Mouse (Mus musculus) adrenal gland, postnatal 14 days (tissue): ENCODE measurements around the gene Nmt1. TPM values are rescaled to one million over a fixed set of nuclear protein-coding genes. Genes with fewer than 3 reads are reported as not detected.

Experiments
- DNase-seq: peaks from one replicate; pipeline ENCODE4 v3.0.0; 2021; ENCODE audit warnings: mixed read lengths
- microRNA-seq, 2 experiments: library from miRNA; unstranded; fragments of <30 nt; microRNA quantifications; one replicate each; pipeline ENCODE4 v1.2.0; 2021
- total RNA-seq: library from RNA; stranded (reverse); gene quantifications from 2 replicates; pipeline ENCODE4 v1.2.3, GENCODE M21; 2021

Nmt1 gene
- total RNA-seq, 1 experiment from 2014 or later: 93.1 TPM

DNA sequence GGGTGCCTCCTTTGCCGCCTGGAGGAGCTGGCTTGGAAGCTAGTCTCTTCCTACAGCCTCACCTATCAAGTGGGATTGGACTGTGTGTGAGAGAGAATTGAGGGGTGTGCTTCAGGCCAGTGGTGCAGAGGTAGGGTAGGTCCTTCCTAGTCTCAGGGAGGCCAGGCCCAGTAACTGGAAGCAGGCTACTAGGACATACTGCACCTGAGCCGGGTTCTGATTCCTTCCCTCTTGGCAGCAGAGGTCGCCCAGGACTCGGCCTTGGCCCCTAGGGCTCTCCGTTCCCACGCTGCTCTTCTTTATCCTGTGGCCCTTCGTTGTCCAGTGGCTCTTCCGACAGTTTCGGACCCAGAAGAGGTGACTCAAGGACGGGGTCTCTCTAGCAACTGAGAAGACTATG, 83.3 kb downstream of the Nmt1 start:
- DNase-seq: peak; percentile 21

DNA sequence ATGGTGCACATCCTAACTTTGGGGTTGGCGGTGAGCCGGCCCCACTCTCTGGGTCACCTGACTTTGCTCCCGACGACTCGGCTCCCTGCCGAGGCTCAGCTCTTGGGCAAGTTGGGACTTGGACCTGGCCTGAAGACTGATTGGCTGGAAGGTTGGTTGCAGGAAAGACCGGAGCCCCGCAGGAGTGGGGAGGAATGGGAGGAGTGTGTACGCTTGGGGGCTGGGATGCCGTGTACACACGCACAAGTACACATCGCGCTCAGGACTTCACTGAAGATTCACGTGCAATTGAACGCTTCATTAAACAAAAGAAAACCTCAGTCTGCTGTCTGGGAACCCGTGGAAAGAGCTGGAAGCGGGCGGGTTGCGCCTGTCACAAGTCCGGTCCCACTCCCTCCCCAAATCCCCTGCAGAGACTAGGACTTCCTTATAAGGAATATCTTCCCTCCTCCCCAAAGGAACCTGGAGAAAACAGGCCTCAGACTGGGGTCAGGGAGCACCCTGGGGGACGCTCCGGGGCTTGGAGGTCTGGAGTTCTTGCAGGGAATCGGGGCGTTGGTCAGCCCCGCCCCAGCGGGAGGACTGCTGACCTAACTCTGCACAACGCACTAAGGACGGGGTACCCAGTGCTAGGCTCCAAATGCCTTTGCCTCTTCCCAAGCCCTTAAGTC, 84.0 kb downstream of the Nmt1 start:
- peak; percentile 91 for DNase-seq

DNA sequence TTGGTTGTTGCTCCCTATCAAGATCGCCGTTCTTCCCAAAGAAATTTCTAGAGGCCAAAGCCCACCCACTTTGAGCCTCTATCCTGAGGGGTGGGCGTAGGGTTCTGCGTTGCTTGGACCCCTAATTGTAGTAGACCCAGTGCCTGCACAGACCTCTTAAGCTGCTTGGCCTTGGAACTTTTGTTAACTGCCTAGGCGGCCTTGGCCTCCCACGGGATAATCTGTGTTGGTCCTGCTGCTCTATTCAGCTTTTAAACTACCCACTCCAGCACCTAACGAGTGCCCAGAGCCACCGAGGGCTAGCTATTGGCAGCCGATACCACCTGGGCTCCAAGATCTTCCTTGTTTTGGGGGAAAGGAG, 84.5 kb downstream of the Nmt1 start:
- peak; percentile 57 for DNase-seq

DNA sequence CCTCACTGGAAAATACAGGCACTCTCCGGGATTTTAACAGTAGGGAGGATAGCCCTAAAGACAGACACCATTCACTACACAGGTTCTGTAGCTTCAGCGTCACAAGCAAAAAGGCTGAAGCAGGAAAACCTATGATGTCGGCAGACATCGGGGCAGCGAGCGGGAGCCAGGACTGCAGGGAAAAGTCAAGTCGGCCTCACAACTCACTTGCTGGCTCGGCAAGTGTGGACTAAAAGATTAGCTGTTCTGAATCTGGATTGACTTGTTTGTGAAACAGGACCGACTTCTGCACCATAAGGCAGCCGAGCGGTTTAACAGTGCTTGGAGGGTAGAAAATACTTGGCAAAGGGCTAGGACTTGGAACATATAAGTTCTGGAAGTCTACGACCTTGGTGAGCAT, 85.0 kb downstream of the Nmt1 start:
- DNase-seq: peak; percentile 28

DNA sequence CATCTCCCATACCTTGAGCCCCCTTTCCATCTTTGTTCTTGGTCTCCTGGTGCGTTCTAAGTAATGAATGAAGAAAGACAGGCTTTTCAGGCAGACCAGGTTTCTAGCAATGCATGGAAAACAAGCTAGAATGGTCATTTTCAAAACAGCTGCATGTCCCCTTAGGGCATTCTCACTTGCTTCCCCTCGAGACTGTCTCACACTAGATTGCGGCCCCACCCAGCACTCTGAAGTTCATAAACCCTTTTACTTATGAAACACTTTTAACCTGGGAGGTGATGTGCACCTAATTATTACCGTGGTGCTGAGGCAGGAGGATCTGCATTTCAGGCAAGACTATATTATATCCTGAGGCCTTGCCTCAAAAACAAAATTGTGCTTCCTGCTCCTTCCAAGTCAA, 85.8 kb downstream of the Nmt1 start:
- no peak for DNase-seq

DNA sequence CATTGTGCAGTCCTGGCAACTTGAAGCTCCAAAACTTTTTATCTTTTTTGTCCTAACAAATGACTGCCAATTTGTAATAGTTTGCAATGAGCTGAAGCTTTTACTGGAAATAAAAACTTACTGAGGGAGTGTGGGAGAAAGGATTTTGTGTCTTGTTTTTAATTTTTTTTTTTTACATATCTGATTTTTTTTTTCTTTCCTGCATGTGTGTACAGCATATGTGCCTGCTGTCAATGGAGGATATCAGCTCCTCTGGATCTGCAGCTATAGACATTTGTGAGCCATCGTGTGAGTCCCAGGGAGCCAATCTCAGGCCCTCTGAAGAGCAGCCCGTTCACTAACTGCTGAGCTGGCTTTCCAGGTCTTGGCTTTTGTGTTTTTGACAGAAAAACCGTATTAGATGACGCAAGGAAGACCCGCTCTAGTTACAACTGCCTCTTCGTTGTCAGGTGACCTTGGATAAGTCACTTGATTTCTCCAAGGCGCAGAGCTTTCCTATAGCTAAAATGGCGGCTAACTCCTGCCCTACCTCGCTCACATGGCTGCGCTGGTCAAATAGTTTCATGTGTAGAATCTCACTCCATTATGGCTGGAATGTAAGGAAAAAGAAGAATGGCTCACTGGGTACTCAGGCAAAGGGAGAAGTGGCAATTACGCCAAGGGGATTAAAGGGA, 86.4 kb downstream of the Nmt1 start:
- DNase-seq: peak; percentile 18

DNA sequence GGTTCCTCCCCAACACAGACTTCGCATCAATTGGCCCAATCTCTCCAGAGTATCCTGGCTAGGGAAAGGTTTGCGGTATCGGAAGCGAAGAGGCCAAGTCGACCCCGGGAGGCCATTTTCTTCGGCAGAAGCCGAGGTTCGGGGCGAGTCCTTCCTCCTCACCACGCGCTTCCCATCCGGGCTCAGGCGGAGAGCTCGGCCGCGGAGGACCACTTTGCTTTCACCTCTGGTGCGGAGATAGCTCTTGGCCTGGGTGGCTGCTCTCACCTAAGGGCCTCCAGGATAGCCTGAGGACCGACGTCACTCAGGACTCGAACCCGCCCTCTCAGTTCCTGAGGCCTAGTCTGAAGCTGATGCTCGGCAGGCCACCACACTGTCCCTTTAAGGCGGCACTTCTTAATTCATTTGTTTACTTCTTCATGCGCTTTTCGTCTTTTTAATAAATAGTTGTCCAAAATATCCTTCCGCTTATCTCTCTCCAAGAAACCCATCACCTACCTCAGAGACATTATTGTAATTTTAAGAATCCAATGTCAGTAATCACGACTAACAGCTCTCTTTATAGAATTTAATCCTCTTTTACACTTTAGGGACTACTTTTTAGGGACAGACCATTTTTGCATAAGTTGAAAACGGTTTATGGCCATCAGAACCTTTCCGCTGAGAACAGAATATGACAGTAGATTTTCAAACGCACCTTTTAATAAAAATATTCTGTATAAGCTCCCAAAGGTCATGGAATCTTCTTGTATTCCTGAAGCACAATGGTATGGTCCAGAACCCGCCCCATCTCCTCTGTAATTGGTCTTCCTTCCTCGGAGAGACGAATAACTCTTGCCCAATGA, 87.4 kb downstream of the Nmt1 start:
- DNase-seq: peak; percentile 85

DNA sequence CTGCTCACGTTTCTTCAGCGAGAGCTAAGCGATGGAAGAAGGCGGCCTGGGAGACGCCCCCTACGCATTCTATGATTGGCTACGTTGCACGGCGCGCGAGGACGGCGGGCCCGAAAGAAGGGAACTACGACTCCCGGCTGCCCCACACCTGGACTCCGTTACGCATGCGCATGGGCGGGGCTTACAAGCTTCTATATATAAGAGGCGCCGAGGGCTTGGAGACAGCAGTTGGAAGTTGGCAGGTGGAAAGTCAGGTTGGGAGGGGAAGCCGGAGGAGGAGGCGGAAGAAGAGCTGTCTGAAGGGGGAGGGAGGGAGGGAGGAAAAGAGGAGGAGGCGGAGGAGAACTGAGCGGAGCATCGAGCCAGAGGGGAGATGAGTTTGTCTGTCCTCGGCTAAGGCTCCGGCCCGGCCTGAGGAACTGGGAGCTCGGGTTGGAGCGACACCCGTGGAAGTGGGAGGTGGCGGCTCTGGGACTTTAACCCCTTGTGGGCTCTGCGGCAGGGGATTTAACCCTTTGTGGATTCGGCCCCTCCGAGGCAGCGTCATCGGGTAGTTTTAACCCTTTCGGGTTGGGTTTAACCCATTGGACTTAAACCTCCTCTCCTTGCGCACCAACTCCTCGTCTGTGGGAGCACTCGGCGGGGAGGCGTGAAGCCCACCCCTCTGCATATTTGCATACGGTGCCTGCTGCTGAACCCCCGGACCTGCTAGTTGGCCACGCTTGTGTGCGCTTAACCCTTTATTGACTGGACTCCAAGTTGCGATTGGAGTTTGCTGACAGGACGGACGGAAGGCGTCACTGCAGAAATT, 88.2 kb downstream of the Nmt1 start, which contains the start of gene Hexim1:
Gene Hexim1, plus strand, starts transcription at position 224 of the 811 bp plus-strand sequence.
- DNase-seq: peak; percentile 100

DNA sequence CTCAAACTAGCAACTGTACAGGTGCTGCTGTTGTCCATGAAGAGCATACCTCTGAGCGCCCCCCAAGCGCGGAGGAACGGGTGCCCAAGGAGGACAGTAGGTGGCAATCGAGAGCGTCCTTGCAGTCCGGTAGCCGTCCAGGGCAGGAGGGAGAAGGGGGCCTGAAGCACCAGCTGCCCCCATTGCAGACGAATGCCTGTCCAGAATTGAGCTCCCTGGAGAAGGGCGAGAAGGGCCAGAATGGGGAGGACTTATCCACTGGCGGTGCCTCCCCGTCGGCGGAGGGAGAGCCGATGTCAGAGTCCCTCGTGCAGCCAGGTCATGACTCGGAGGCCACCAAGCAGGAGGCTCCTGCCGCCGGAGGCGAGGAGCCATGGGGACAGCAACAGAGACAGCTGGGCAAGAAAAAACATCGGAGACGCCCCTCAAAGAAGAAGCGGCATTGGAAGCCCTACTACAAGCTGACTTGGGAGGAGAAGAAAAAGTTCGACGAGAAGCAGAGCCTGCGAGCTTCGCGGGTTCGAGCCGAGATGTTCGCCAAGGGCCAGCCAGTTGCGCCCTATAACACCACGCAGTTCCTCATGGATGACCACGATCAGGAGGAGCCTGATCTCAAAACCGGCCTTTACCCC, 89.1 kb downstream of the Nmt1 start:
- peak; percentile 90 for DNase-seq

DNA sequence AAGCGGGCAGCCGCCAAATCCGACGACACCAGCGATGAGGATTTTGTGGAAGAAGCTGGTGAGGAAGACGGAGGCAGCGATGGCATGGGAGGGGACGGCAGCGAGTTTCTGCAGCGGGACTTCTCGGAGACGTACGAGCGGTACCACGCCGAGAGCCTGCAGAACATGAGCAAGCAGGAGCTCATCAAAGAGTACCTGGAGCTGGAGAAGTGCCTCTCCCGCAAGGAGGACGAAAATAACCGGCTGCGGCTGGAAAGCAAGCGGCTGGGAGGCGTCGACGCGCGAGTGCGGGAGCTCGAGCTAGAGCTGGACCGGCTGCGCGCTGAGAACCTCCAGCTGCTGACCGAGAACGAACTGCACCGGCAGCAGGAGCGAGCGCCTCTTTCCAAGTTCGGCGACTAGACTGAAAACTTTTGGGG, 89.6 kb downstream of the Nmt1 start:
- peak; percentile 65 for DNase-seq

Small RNA genes within 50 kb of the gene (microRNA-seq; reads per million reads assigned to microRNA genes)
- 0 to 0.76 reads per million in 2 experiments for gene Mir6931

Other genes starting within 250 kb of the Nmt1 start
- 22.5 and 24.7 TPM in 2 replicates for gene Gjc1, start 208.5 kb upstream of the Nmt1 start, total RNA-seq
- gene Higd1b, start 192.3 kb upstream of the Nmt1 start, total RNA-seq: 3.8 and 4.1 TPM in 2 replicates
- 79.9 and 96.2 TPM in 2 replicates for gene Eftud2, start 147.2 kb upstream of the Nmt1 start, total RNA-seq
- 0.38 and 0.59 TPM in 2 replicates for gene Ccdc103, start 147.0 kb upstream of the Nmt1 start, total RNA-seq
- gene Fam187a, start 143.0 kb upstream of the Nmt1 start, total RNA-seq: not detected in 2 replicates
- gene Gfap, start 127.3 kb upstream of the Nmt1 start, total RNA-seq: 0.68 and 1.2 TPM in 2 replicates
- gene Kif18b, start 103.1 kb upstream of the Nmt1 start, total RNA-seq: 6.9 and 8.6 TPM in 2 replicates
- 35.3 TPM in 2 replicates for gene C1ql1, start 81.5 kb upstream of the Nmt1 start, total RNA-seq
- gene Dcakd, start 143 bp downstream of the Nmt1 start, total RNA-seq: 65.0 and 66.3 TPM in 2 replicates
- 9.3 and 11.2 TPM in 2 replicates for gene Plcd3, start 73.5 kb downstream of the Nmt1 start, total RNA-seq
- gene Acbd4, start 73.5 kb downstream of the Nmt1 start, total RNA-seq: 77.8 and 84.9 TPM in 2 replicates
- gene Hexim1, start 88.0 kb downstream of the Nmt1 start, total RNA-seq: 57.8 and 62.1 TPM in 2 replicates
- 3.9 and 5.6 TPM in 2 replicates for gene Hexim2, start 104.2 kb downstream of the Nmt1 start, total RNA-seq
- 14.4 and 30.4 TPM in 2 replicates for gene Fmnl1, start 142.9 kb downstream of the Nmt1 start, total RNA-seq
- 0.45 and 0.93 TPM in 2 replicates for gene 1700023F06Rik, start 180.4 kb downstream of the Nmt1 start, total RNA-seq
- not detected in 2 replicates for gene Spata32, start 190.2 kb downstream of the Nmt1 start, total RNA-seq
- gene Map3k14, start 239.3 kb downstream of the Nmt1 start, total RNA-seq: 6.5 and 8.7 TPM in 2 replicates